Mouse (Mus musculus) embryonic facial prominence, embryonic 14.5 days (tissue): ENCODE measurements around the gene Specc1. TPM values are rescaled to one million over a fixed set of nuclear protein-coding genes. Genes with fewer than 3 reads are reported as not detected.

Source experiments
- ATAC-seq: fragments of 200-750 bp; cut with Nextera tagmentation; 2 replicates; pipeline ENCODE4 v1.8.0; 2017; ENCODE audit warnings: low read depth, moderate number of reproducible peaks, moderate TSS enrichment
- DNase-seq: peaks from one replicate; pipeline ENCODE4 v3.0.0-alpha.2; 2015; ENCODE audit warnings: low spot score
- H3K27ac ChIP-seq: fragments of 300-500 bp; sonication (generic); replicated peaks from 2 replicates; pipeline ENCODE4 v1.5.1; 2014; ENCODE audit warnings: low read depth, mild to moderate bottlenecking, low read length, moderate library complexity
- H3K27me3 ChIP-seq: fragments of 300-500 bp; sonication (generic); replicated peaks from 2 replicates; pipeline ENCODE4 v1.6.1; 2014; ENCODE audit warnings: low read length; ENCODE audit not compliant: control insufficient read depth, insufficient read depth
- H3K36me3 ChIP-seq: fragments of 300-500 bp; sonication (generic); 2 replicates; pipeline ENCODE4 v1.6.1; 2014; ENCODE audit warnings: low read length, mixed read lengths; ENCODE audit not compliant: control insufficient read depth, insufficient read depth
- H3K4me1 ChIP-seq: fragments of 300-500 bp; sonication (generic); 2 replicates; pipeline ENCODE4 v1.6.1; 2014; ENCODE audit warnings: antibody characterized with exemption, low read length; ENCODE audit not compliant: control insufficient read depth, insufficient read depth
- H3K4me2 ChIP-seq: fragments of 300-500 bp; sonication (generic); 2 replicates; pipeline ENCODE4 v1.6.1; 2014; ENCODE audit warnings: low read depth, mild to moderate bottlenecking, low read length, moderate library complexity, mixed read lengths
- H3K4me3 ChIP-seq: fragments of 300-500 bp; sonication (generic); 2 replicates; pipeline ENCODE4 v1.5.1; 2014; ENCODE audit warnings: low read depth, mild to moderate bottlenecking, low read length
- H3K9ac ChIP-seq: fragments of 300-500 bp; sonication (generic); 2 replicates; pipeline ENCODE4 v1.6.1; 2014; ENCODE audit warnings: low read depth, mild to moderate bottlenecking, low read length, moderate library complexity, mixed read lengths
- H3K9me3 ChIP-seq: fragments of 300-500 bp; sonication (generic); 2 replicates; pipeline ENCODE4 v1.6.1; 2016; ENCODE audit warnings: low read length; ENCODE audit not compliant: control insufficient read depth
- WGBS: fragments of 180-500 bp; shearing (Covaris S2); extraction: QIAGEN DNeasy Blood & Tissue Kit; methylation state at CpG from one replicate; pipeline ENCODE4 v1.1.7; 2014; 5-methylcytosine and 5-hydroxymethylcytosine counted together
- polyA plus RNA-seq: library from polyadenylated mRNA; unstranded; fragments of >200 nt; fragmentation: Nextera tagmentation; extraction: Ambion mirVana; gene quantifications from 2 replicates; pipeline ENCODE4 v1.2.1, GENCODE M21; 2014

The Specc1 gene
- polyA plus RNA-seq, 1 experiment from 2014 or later, result 13.5 TPM

DNA sequence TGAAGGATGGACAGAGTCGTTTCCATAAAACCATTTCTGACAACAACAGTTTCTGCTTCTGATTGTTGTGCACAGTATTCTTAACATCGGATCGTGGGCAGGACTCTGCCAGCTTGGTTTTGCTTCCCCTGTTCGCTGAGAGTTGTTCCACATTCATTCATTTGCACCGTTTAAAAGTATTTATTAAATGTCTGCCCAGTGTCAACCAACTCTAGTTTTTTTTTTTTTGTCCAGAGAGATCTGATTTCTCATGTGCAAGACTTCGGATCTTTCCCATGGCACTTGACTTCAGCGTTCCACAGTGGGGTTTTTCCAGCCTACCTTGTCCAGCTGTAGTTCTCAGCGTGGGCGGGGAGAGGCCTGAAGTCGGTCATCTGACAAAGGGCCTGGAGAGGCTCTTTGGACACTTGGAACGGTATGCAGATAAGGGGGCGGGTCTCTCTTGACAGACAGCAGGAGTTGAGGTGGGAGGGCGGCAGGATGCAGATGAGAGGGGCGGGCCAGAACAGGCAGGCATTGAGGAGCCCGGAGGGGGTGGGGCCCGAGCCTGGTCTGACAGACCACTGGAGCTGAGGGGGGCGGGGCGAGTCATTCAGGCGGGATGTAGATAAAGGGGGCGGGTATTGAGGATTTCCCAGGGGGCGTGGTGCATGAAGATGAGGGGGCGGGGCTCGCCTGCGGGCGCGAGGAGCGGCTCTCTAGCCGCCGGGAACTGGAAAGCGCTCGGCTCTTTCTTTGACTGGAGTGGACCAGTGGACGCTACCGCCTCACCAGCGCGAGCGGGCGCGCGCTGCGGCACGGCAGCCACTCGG, 120.0 kb downstream of the Specc1 start:
- H3K4me1 ChIP-seq, result 0 out of 2 replicates have a peak, but pooled peaks cover 5% of the 10 kb centered on the region
- no peaks in the 10 kb centered on the region for H3K27me3 ChIP-seq
- no peaks in the 10 kb centered on the region for H3K36me3 ChIP-seq
- DNase-seq, result peak; percentile 99
- 4% methylated on average over 33 of the region's 42 CpGs for WGBS
- peak overlapping the region; percentile 88 for H3K27ac ChIP-seq
- peak overlapping the region; percentile 90 for H3K9ac ChIP-seq
- no peaks in the 10 kb centered on the region for H3K9me3 ChIP-seq
- peak overlapping the region; percentile 88 for H3K4me3 ChIP-seq
- H3K4me2 ChIP-seq, result peak overlapping the region; percentile 95
- ATAC-seq, result peak; percentile 99

DNA sequence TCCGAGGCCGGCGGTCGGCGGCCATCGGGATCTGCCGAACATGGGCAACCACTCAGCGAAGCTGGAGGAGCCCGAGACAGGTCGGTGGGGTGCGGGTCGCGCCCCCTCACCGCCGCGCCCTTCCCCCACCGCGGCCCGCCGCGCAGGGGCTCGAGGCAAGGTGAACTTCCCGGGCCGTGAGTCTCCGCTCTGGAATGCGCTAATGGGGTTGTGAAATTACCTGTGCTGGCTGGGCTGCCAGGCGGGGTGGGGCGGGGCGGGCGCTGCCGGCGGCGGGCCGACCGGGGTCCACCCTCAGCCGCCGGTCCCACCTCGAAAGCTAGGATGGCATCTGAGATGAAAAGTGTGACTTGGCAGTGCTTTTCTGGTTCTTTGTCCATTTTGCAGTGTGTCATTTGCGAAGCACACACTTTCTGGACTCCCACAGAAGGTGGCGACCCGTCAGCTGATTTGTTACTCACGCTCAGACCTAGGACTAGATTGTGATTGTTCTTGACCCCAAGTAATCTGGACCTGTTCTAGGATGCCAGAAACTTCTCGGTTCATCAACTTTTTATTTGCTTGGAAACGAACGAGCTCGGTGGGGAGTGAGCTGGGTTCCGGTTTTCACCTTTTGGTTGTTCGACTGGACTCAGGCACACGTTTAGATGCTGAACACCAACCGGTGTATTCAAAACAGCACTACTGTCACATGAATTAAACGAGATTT, 120.7 kb downstream of the Specc1 start:
- Histone ChIP-seq H3K27me3 (no peaks in the 10 kb centered on the region), H3K4me3 (peak overlapping the region; percentile 88), H3K9me3 (no peaks in the 10 kb centered on the region), H3K4me1 (0 out of 2 replicates have a peak, but pooled peaks cover 5% of the 10 kb centered on the region), H3K27ac (peak overlapping the region; percentile 88), H3K36me3 (no peaks in the 10 kb centered on the region), H3K4me2 (peak overlapping the region; percentile 95), H3K9ac (peak overlapping the region; percentile 90)
- ATAC-seq (peak; percentile 54), DNase-seq (no peak)
- WGBS, result 2% methylated on average over 31 of the region's 51 CpGs

DNA sequence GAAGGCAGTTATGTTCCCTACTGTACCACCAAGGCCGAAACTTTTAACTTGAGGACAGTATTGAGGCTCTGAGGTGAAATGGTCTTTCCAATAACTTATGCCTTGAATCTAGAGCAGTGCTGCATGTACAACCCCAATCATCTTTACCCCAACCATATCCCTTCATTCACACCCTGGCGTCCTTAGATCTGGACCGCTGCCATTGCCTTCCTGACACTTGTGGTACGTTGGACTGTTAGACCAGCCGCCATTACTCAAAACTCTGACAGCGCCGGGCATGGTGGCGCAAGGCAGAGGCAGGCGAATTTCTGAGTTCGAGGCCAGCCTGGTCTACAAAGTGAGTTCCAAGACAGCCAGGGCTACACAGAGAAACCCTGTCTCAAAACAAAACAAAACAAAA, 121.8 kb downstream of the Specc1 start:
- no peak overlapping the region for H3K27ac ChIP-seq
- H3K4me3 ChIP-seq, result no peak overlapping the region
- no peaks in the 10 kb centered on the region for H3K36me3 ChIP-seq
- ATAC-seq (no peak), DNase-seq (no peak)
- 0 out of 2 replicates have a peak, but pooled peaks cover 5% of the 10 kb centered on the region for H3K4me1 ChIP-seq
- H3K4me2 ChIP-seq, result peak overlapping the region; percentile 95
- no peaks in the 10 kb centered on the region for H3K27me3 ChIP-seq
- no peak overlapping the region for H3K9ac ChIP-seq
- 86% methylated on average over 10 of the region's 10 CpGs for WGBS
- no peaks in the 10 kb centered on the region for H3K9me3 ChIP-seq

DNA sequence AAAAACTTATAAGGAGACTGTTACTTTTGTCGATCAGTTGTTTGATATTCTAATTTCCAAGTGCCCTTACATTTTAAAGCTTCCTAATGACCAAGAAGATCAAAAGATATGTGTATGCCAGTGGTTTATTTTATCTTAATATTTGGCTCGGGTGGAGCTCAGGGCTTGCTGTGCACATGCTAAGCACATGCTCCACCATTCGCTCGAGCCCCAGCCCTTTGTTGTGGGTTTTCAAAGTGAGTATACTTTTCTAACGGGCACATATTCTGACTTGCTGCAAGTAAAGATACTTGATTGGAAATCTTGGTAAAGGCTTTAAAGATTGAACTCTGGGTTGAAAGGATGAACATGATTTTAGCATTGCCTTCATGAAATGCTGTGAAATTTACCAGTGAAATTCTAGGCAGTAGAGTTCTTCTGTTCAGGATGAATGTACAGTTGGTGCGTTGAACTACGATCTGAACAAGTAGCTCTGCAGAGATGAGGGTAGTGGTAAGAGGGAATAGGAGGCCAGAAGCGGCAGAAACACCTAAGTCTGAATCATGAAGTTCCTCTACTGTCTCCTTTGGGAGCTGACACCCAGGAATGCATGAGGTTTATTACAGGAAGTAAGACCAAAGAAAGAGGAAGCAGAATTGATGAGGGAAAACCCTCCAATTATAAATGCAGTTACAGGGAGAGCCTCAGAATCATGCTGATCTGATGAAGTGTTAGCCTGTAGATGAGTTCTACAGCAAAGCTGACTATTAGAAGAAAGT, 122.7 kb downstream of the Specc1 start:
- no peak overlapping the region for H3K27ac ChIP-seq
- no peaks in the 10 kb centered on the region for H3K27me3 ChIP-seq
- WGBS, result 67% methylated on average over 8 of the region's 8 CpGs
- H3K4me1 ChIP-seq, result 0 out of 2 replicates have a peak, but pooled peaks cover 5% of the 10 kb centered on the region
- no peaks in the 10 kb centered on the region for H3K36me3 ChIP-seq
- no peak overlapping the region for H3K9ac ChIP-seq
- no peaks in the 10 kb centered on the region for H3K9me3 ChIP-seq
- no peak overlapping the region for H3K4me2 ChIP-seq
- no peak for ATAC-seq
- H3K4me3 ChIP-seq, result no peak overlapping the region
- DNase-seq, result no peak

DNA sequence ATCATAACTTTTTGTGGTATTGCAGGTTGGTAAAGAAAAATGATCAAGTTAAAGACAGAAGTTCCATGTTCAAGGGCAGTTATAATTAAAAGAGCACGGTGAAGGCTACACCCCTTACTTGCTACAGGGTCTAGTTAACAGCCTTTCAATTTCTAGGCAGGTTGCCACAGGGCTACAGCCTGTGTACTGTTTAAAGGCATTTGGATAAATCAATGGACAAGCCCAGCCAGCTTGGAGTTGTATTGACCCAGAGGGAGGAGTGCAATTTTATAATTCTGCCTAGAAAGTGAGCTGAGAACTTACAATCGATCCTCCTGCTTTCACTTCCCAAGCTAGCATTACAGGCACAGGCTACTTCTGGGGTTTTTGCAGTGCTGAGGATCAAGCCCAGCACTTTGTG, 123.9 kb downstream of the Specc1 start:
- Histone ChIP-seq H3K9me3 (no peaks in the 10 kb centered on the region), H3K9ac (no peak overlapping the region), H3K4me2 (no peak overlapping the region), H3K36me3 (no peaks in the 10 kb centered on the region), H3K27me3 (no peaks in the 10 kb centered on the region), H3K27ac (no peak overlapping the region), H3K4me1 (0 out of 2 replicates have a peak, but pooled peaks cover 5% of the 10 kb centered on the region), H3K4me3 (no peak overlapping the region)
- DNase-seq (no peak), ATAC-seq (no peak)
- 72% methylated on average over 2 of the region's 2 CpGs for WGBS

DNA sequence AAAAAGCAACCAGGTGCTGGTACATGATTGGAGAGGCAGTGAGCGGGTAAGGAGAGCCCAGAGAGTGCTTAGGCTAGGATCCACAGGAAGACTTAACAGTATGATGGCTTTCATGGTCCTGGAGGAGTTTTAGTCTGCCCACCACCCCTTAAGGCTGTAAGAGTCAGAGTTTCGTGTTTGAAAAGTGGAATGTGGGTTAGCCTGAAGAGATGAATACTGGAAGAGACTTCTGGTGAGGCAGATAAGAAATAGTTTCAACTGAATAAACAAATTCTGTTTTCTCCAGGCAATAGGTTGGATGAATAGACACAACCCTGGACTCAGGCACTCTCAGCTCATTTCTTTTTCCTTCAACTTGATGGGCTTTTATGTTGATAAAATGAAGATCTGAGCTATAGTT, 130.1 kb downstream of the Specc1 start:
- Histone ChIP-seq H3K27me3 (no peaks in the 10 kb centered on the region), H3K4me1 (no peaks in the 10 kb centered on the region), H3K36me3 (no peaks in the 10 kb centered on the region), H3K4me3 (no peak overlapping the region), H3K9ac (no peak overlapping the region), H3K9me3 (no peaks in the 10 kb centered on the region), H3K4me2 (no peak overlapping the region), H3K27ac (no peak overlapping the region)
- 65% methylated on average over 2 of the region's 2 CpGs for whole genome bisulfite sequencing
- DNase-seq (no peak), ATAC-seq (no peak)

DNA sequence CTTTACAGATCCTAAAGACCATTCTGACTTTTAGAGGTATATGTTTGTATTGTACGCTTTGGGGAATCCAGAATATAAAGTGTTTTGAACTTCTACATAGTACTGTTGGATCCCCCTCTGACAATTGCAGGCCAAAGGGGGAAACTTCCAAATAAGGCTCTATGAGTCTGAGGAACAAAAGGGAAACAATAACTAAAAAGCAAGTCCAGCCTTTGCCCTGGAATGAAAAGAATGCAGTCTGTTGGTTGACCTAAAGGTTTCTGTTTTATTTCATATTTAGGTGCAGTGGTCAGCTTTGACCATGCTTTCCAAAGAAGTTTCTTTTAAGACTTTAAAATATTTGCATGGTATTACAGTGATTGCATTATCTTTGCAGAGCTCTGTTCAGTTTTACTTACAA, 130.5 kb downstream of the Specc1 start:
- no peak overlapping the region for H3K4me3 ChIP-seq
- H3K4me1 ChIP-seq, result no peaks in the 10 kb centered on the region
- H3K27ac ChIP-seq, result no peak overlapping the region
- no peak for ATAC-seq
- no peaks in the 10 kb centered on the region for H3K27me3 ChIP-seq
- H3K9me3 ChIP-seq, result no peaks in the 10 kb centered on the region
- WGBS, result 80% methylated on average over 1 of the region's 1 CpGs
- no peak overlapping the region for H3K9ac ChIP-seq
- no peak for DNase-seq
- no peaks in the 10 kb centered on the region for H3K36me3 ChIP-seq
- H3K4me2 ChIP-seq, result no peak overlapping the region

DNA sequence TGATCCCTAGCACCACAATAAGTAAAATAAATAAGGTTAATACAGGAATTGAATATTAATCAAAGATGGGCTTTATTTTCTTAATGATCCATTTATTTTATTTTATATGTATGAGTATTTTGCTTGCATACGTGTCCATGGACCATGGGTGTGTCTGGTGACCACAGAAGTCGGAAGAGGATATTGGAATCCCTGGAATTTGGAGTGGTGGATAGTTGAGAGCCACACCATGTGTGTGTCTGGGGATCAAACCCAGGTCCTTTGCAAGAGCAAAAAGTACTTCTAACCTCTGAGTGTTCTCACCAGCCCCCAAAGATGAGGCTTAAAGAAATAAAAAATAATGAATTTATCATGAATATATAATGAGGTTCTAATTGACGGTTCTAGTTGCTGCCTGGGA, 132.1 kb downstream of the Specc1 start:
- no peaks in the 10 kb centered on the region for H3K27me3 ChIP-seq
- no peaks in the 10 kb centered on the region for H3K4me1 ChIP-seq
- no peaks in the 10 kb centered on the region for H3K36me3 ChIP-seq
- no peak overlapping the region for H3K27ac ChIP-seq
- 68% methylated on average over 3 of the region's 3 CpGs for WGBS
- H3K9me3 ChIP-seq, result no peaks in the 10 kb centered on the region
- no peak overlapping the region for H3K4me3 ChIP-seq
- no peak for DNase-seq
- no peak overlapping the region for H3K9ac ChIP-seq
- no peak for ATAC-seq
- no peak overlapping the region for H3K4me2 ChIP-seq
